ENCODE assay signal across 13 mouse cellular contexts in the genomic region with DNA sequence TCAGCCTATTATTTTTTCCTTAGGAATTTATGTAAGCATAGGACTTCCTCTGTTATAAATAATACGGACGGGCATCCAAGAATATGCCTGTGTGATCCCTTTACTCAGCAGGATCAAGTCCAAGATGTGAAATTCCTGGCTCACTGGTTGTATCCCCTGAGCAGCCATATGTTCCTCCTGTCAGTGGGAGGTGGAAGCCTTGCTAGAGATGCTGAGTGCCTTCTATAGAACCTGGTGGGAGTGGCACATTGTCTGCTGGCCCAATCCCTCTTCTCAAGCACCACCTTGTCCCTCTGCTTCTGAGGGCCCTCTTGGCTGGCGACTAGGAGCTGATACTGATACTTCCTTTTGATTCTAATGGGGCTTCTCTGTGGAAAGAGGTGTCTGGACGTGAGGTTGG.
DNase-seq lines count a peak whose midpoint lies in the region; ATAC-seq and TF ChIP-seq lines count a peak whose summit lies in the region.
"Had no signal": no experiment of that assay in that cellular context is flagged by ENCODE, and none has a peak within 500 bp of the region (broad histone marks: within the 10 kb centered on the region; RNA-seq: fewer than 3 reads in every experiment).

No protein-coding gene starts in this region.

- 54% methylated on average over 4 of the region's 4 CpGs for WGBS in kidney, postnatal 0 days
- 78% methylated on average over 4 of the region's 4 CpGs for WGBS in liver, embryonic 11.5 days

- no peak for TF ChIP-seq CTCF in kidney, postnatal 0 days (IDR thresholded peaks at IDR 0.05; ENCODE audit: low read depth)

- no peak overlapping the region for H3K4me2 ChIP-seq in kidney, postnatal 0 days (ENCODE audit: low read length)
- no peak overlapping the region for H3K4me2 ChIP-seq in liver, embryonic 11.5 days
- H3K4me2 ChIP-seq: embryonic facial prominence, embryonic 12.5 days; heart, embryonic 13.5 days had no signal

- no peaks in the 10 kb centered on the region for H3K9me3 ChIP-seq in kidney, postnatal 0 days (replicated peaks; ENCODE audit: low read length)
- H3K9me3 ChIP-seq in liver, embryonic 11.5 days (ENCODE audit: control insufficient read depth, low read length), result no peaks in the 10 kb centered on the region
- H3K9me3 ChIP-seq: embryonic facial prominence, embryonic 12.5 days; heart, embryonic 13.5 days had no signal

- H3K27me3 ChIP-seq in kidney, postnatal 0 days (ENCODE audit: insufficient read depth, low read length), result no peaks in the 10 kb centered on the region
- H3K27me3 ChIP-seq in liver, embryonic 11.5 days (replicated peaks; ENCODE audit: control insufficient read depth, insufficient read depth, low read length), result no peaks in the 10 kb centered on the region
- H3K27me3 ChIP-seq: embryonic facial prominence, embryonic 12.5 days; heart, embryonic 13.5 days had no signal

- no peak for ATAC-seq in kidney, postnatal 0 days (replicated peaks; ENCODE audit: low FRiP score, low read depth)
- no peak for ATAC-seq in liver, embryonic 11.5 days (replicated peaks; ENCODE audit: low FRiP score)

- intact Hi-C loops in heart, postnatal 14 days (cut with DNase I), result no loop called here

- H3K36me3 ChIP-seq in kidney, postnatal 0 days (ENCODE audit: insufficient read depth, low read length), result no peaks in the 10 kb centered on the region
- no peaks in the 10 kb centered on the region for H3K36me3 ChIP-seq in liver, embryonic 11.5 days (ENCODE audit: control insufficient read depth, insufficient read depth, low read length)
- H3K36me3 ChIP-seq: embryonic facial prominence, embryonic 12.5 days; heart, embryonic 13.5 days had no signal

- H3K4me1 ChIP-seq in kidney, postnatal 0 days (replicated peaks; ENCODE audit: insufficient read depth, low read length), result no peaks in the 10 kb centered on the region
- no peaks in the 10 kb centered on the region for H3K4me1 ChIP-seq in liver, embryonic 11.5 days (replicated peaks; ENCODE audit: control insufficient read depth, insufficient read depth, low read length)

- no peak overlapping the region for H3K27ac ChIP-seq in kidney, postnatal 0 days
- no peak overlapping the region for H3K27ac ChIP-seq in liver, embryonic 11.5 days (ENCODE audit: low read depth, low read length)
- H3K27ac ChIP-seq: embryonic facial prominence, embryonic 12.5 days; heart, embryonic 13.5 days had no signal

- peak; percentile 32 for DNase-seq in kidney, postnatal 0 days (ENCODE audit: low spot score)
- no peak for DNase-seq in kidney, postnatal 4 days
- DNase-seq in cerebellum, postnatal 14 days, result peak; percentile 76 to 90
- DNase-seq in layer of hippocampus, adult 9-11 months, result peak; percentile 78
- DNase-seq in right cerebral cortex, postnatal 25 days, result peak; percentile 76
- no peak for DNase-seq in heart, postnatal 14 days
- no peak for DNase-seq in liver, embryonic 11.5 days (ENCODE audit: low spot score)
- no peak for DNase-seq in spleen, postnatal 10 days (ENCODE audit: low spot score in 2 of 2)
- DNase-seq: adrenal gland, postnatal 36 days; forebrain, postnatal 0 days; retina, postnatal 1 day had no signal

- no peak overlapping the region for H3K4me3 ChIP-seq in kidney, postnatal 0 days (replicated peaks; ENCODE audit: low read depth, low read length)
- no peak overlapping the region for H3K4me3 ChIP-seq in liver, embryonic 11.5 days (ENCODE audit: low read depth, low read length)
- H3K4me3 ChIP-seq: embryonic facial prominence, embryonic 12.5 days; heart, embryonic 13.5 days had no signal

- H3K9ac ChIP-seq in kidney, postnatal 0 days (ENCODE audit: low read depth, low read length), result no peak overlapping the region
- H3K9ac ChIP-seq in liver, embryonic 11.5 days (ENCODE audit: low read depth, low read length), result no peak overlapping the region
- H3K9ac ChIP-seq: embryonic facial prominence, embryonic 12.5 days; forebrain, postnatal 0 days; heart, embryonic 13.5 days had no signal

Comparison
In these comparisons a context has a peak if more than half of its experiments do, and no peak if none do; other contexts are left out.
1. DNase-seq: peak in kidney, postnatal 0 days (single experiment), cerebellum, postnatal 14 days (2 of 2), layer of hippocampus, adult 9-11 months (single experiment) and right cerebral cortex, postnatal 25 days (single experiment); none in kidney, postnatal 4 days (0 of 2), heart, postnatal 14 days (0 of 2), liver, embryonic 11.5 days (single experiment) and spleen, postnatal 10 days (0 of 2).